Mouse (Mus musculus) bone marrow macrophage, adult 2 months (primary cell): ENCODE measurements around the gene Ccng2.

Experiments
- CTCF ChIP-seq: IDR thresholded peaks from 2 replicates; pipeline ENCODE4 v1.5.1; 2012; ENCODE audit warnings: low read depth, mild to moderate bottlenecking, low read length, moderate library complexity
- POLR2A ChIP-seq: IDR thresholded peaks from 2 replicates; pipeline ENCODE4 v1.6.1; 2012; ENCODE audit warnings: mild to moderate bottlenecking, low read depth, low read length, borderline replicate concordance

DNA sequence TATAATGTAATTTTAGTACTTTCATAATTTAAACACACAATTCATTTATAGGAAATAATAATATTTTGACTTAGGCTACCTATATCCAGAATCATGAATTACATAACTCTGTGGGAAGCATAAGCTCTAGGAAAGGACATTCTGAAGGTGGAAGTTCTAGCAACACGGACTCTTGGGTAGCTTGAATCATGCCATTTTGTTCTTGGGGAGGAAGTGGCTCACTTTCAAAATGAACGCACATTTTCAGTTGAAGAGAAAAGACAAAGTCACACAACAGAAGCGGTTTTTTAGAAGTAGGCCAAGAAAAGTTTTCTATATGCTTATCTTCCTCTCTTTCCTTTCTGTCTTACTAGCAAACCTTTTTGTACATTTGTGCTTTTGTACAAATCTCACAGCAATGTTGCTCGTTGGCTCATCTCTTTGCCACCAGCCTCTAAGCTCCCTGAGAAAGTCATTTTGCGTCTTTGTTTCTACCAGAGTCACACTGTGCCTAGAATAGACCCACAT lies 11.2 kb upstream of the Ccng2 start:
- TF ChIP-seq CTCF: no peak
- no peak for TF ChIP-seq POLR2A
